Mouse (Mus musculus): ENCODE measurements at regions not wholly inside any gene's neighbourhood (a gene's known extent, or its start where the extent isn't known, plus 50 kb on each side); places are given as distances from the start of the nearest gene placed in this dataset.

DNA sequence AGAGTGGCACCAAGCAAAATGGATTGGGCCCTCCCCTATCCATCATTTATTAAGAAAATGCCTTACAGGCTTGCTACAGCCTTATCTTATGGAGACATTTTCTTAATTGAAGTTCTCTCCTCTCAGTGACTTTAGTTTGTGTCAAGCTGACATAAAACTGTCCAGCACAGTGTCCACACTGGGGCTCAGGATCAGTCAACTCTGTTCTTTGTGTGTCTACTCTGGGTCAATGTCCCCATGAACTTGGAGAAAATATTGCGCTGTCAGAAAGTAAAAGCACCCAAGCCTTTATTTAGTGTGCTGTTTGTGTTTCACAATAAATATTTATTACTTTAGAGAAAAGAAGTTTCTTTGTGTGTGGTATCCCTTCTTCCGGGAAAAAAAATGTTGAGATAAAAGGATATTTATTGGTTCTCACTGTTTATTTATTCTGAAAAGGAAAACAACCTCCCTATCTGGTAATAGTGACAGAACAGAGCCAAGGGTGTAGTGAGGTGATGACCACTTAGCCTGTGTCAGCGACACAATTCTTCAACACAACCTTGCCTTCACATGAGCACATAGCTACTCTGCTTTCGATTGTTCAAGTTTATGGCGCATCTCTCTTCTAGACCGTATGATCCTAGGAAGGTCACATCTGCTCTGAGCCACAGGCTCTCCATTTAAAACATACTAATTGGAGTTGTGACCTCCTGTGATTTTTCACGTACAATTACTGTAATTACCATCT, 183.5 kb upstream of the Ptger4 start:
- TF ChIP-seq CTCF (IDR thresholded peaks at IDR 0.05; ENCODE audit: low read depth) (no peak), EP300 (IDR thresholded peaks at IDR 0.05; ENCODE audit: low read depth) (no peak)

Measured in liver, postnatal 0 days (tissue).